Mouse (Mus musculus) C2C12 (cell line): ENCODE results near the gene Fbxo46. TPM values are rescaled to one million over a fixed set of nuclear protein-coding genes. Genes with fewer than 3 reads are reported as not detected.

ENCODE experiments used
- H3K27me3 ChIP-seq: one replicate; pipeline ENCODE4 v1.6.1; 2011; ENCODE audit not compliant: control insufficient read depth, insufficient read depth, insufficient read length
- H3K36me3 ChIP-seq: one replicate; pipeline ENCODE4 v1.6.1; 2011; ENCODE audit not compliant: control insufficient read depth, insufficient read depth
- H3K4me3 ChIP-seq: one replicate; pipeline ENCODE4 v1.5.1; 2011; ENCODE audit warnings: mild to moderate bottlenecking, control low read depth; ENCODE audit not compliant: poor library complexity, insufficient read depth, severe bottlenecking
- H3K79me2 ChIP-seq: one replicate; pipeline ENCODE4 v1.6.1; 2011; ENCODE audit not compliant: control insufficient read depth, insufficient read depth
- H3K79me3 ChIP-seq: one replicate; pipeline ENCODE4 v1.6.1; 2011; ENCODE audit warnings: low read depth, control low read depth
- H3ac ChIP-seq: one replicate; pipeline ENCODE3; 2011; ENCODE audit warnings: low read depth; ENCODE audit not compliant: control insufficient read depth, insufficient read length
- CEBPB ChIP-seq: IDR thresholded peaks from one replicate; pipeline ENCODE4 v1.6.1; 2011; ENCODE audit warnings: low read depth, mild to moderate bottlenecking, control low read depth, moderate library complexity
- CTCF ChIP-seq: IDR thresholded peaks from one replicate; pipeline ENCODE4 v1.5.1; 2011; ENCODE audit not compliant: control insufficient read depth, insufficient read depth, insufficient read length
- FOSL1 ChIP-seq: IDR thresholded peaks from one replicate; pipeline ENCODE4 v1.8.0; 2011; ENCODE audit warnings: mild to moderate bottlenecking, low read length; ENCODE audit not compliant: poor library complexity, insufficient read depth, severe bottlenecking
- MAX ChIP-seq: IDR thresholded peaks from one replicate; pipeline ENCODE4 v1.6.1; 2011; ENCODE audit warnings: mild to moderate bottlenecking, control low read depth
- MYOD1 ChIP-seq: IDR thresholded peaks from one replicate; pipeline ENCODE4 v1.6.1; 2011; ENCODE audit warnings: low read depth; ENCODE audit not compliant: control insufficient read depth, insufficient read length
- MYOG ChIP-seq: IDR thresholded peaks from one replicate; pipeline ENCODE4 v1.6.1; 2011; ENCODE audit not compliant: control insufficient read depth, insufficient read length; ENCODE audit errors: extremely low read depth
- USF1 ChIP-seq: IDR thresholded peaks from one replicate; pipeline ENCODE4 v1.6.1; 2011; ENCODE audit warnings: low read depth, mild to moderate bottlenecking, control low read depth, moderate library complexity
- polyA plus RNA-seq: library from polyadenylated mRNA; unstranded; fragments of >200 nt; fragmentation: generic; extraction: Trizol; gene quantifications from one replicate; pipeline ENCODE4 v1.2.1, GENCODE M21; 2012; ENCODE audit warnings: missing spikeins

The Fbxo46 gene
- polyA plus RNA-seq, 1 experiment: 7.4 TPM

DNA sequence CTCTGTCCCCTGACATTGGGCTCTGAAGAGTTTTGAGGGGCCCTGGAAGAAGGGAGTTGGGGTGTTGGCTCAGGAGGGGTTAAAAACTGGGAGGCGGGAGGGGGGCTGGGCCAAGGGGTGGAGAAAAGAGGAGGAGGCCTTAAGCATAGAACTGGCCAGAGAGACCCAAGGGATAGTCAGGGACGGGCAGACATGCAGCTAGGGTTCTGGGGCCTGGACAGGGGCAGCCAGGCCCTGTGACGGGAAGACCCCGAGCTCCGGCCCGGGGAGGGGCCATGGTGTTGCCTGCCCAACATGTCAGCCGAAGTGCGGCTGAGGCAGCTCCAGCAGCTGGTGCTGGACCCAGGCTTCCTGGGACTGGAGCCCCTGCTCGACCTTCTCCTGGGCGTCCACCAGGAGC lies 36.0 kb upstream of the Fbxo46 start, which contains the start of gene Dmpk:
Gene Dmpk (plus strand): TSS at position 149 of the 400 bp plus-strand sequence.
- Histone ChIP-seq H3K4me3 (peak within 1 kb of the TSS; percentile 37), H3K27me3 (no peaks in the 10 kb centered on the region), H3ac (peak within 1 kb of the TSS; percentile 88), H3K79me3 (peaks cover 13% of the 10 kb centered on the region), H3K36me3 (peaks cover 41% of the 10 kb centered on the region), H3K79me2 (peaks cover 49% of the 10 kb centered on the region)
- TF ChIP-seq MYOD1 (no peak), CTCF (no peak), MAX (no peak), CEBPB (no peak), USF1 (no peak)

- Histone ChIP-seq H3K36me3 (peaks cover 44% of the 10 kb centered on the region), H3K4me3 (peak overlapping the region; percentile 37), H3K27me3 (no peaks in the 10 kb centered on the region), H3K79me2 (peaks cover 43% of the 10 kb centered on the region), H3K79me3 (peaks cover 8% of the 10 kb centered on the region), H3ac (peak overlapping the region; percentile 62)
- peak; percentile 99 for TF ChIP-seq MYOD1
- peak; percentile 37 for TF ChIP-seq FOSL1
- no peak for TF ChIP-seq USF1
- no peak for TF ChIP-seq MAX
- TF ChIP-seq CTCF: no peak
- TF ChIP-seq MYOG: no peak
- no peak for TF ChIP-seq CEBPB
Measured at GRCm38 (mm10) chr7:19084277-19084771, 35.3 kb upstream of the Fbxo46 start.

- Histone ChIP-seq H3K27me3 (no peaks in the 10 kb centered on the region), H3K36me3 (peaks cover 50% of the 10 kb centered on the region), H3ac (peak overlapping the region; percentile 88), H3K79me3 (peaks cover 6% of the 10 kb centered on the region), H3K79me2 (peaks cover 36% of the 10 kb centered on the region), H3K4me3 (peak overlapping the region; percentile 37)
- no peak for TF ChIP-seq MYOD1
- no peak for TF ChIP-seq MYOG
- TF ChIP-seq CEBPB: no peak
- no peak for TF ChIP-seq MAX
Measured at GRCm38 (mm10) chr7:19084921-19085473, 34.7 kb upstream of the Fbxo46 start.

- Histone ChIP-seq H3K79me2 (peaks cover 31% of the 10 kb centered on the region), H3K79me3 (peaks cover 6% of the 10 kb centered on the region), H3K4me3 (peak overlapping the region; percentile 37), H3K36me3 (peaks cover 55% of the 10 kb centered on the region), H3K27me3 (no peaks in the 10 kb centered on the region), H3ac (peak overlapping the region; percentile 88)
- TF ChIP-seq USF1 (no peak), MAX (no peak), CTCF (no peak), CEBPB (no peak), MYOD1 (no peak), MYOG (no peak), FOSL1 (no peak)
Measured at GRCm38 (mm10) chr7:19085495-19085894, 34.2 kb upstream of the Fbxo46 start.

DNA sequence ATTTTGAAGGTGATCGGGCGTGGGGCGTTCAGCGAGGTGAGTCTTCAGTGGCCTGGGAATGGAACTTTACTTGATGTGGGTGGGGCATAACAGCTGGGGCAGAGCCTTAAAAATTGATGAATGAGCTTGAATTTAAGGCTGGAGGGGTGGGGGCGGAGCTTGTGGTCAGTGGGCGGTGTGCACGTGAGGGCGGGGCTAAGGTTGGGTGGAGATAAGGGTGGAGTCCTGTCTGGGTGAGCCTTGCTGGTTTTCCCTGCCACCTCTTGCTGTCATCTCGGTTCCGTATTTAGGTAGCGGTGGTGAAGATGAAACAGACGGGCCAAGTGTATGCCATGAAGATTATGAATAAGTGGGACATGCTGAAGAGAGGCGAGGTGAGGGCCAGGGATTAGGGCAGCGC lies 33.6 kb upstream of the Fbxo46 start:
- TF ChIP-seq MAX (no peak), MYOG (no peak), FOSL1 (no peak), CEBPB (no peak), MYOD1 (no peak), USF1 (peak; percentile 81), CTCF (no peak)
- H3K4me3 ChIP-seq: peak overlapping the region; percentile 37
- H3K36me3 ChIP-seq: peaks cover 57% of the 10 kb centered on the region
- H3K27me3 ChIP-seq: no peaks in the 10 kb centered on the region
- H3K79me2 ChIP-seq: peaks cover 26% of the 10 kb centered on the region
- H3K79me3 ChIP-seq: peaks cover 5% of the 10 kb centered on the region
- peak overlapping the region; percentile 88 for H3ac ChIP-seq

GRCm38 (mm10) chr7:19086760-19087159 lies 32.9 kb upstream of the Fbxo46 start:
- Histone ChIP-seq H3K27me3 (no peaks in the 10 kb centered on the region), H3K4me3 (no peak overlapping the region), H3K79me2 (peaks cover 18% of the 10 kb centered on the region), H3K79me3 (no peaks in the 10 kb centered on the region), H3K36me3 (peaks cover 52% of the 10 kb centered on the region), H3ac (peak overlapping the region; percentile 19)
- TF ChIP-seq CTCF: no peak
- no peak for TF ChIP-seq CEBPB
- no peak for TF ChIP-seq MYOG
- TF ChIP-seq MYOD1: no peak
- TF ChIP-seq MAX: no peak
- no peak for TF ChIP-seq FOSL1
- TF ChIP-seq USF1: no peak
